ENCODE assay signal across 25 mouse cellular contexts in the genomic region with DNA sequence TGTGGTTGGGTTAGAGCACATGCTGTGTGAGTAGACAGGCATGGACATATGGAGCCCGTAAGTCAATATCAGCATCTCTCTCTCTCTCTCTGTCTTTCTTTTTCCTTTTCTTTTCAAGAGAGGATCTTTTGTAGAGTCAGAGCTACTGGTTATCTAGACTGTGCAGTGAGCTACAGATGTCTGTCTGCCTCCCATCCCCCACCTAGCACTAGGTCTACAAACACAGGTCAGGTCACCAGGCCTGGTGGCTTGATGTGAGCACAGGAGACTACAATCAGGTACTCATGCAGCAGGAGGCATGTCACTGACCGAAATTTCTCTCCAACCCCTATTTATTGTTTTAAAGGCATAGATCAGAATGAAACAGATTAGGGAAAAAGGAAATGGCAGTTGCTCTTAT.
"Had no signal": no experiment of that assay in that cellular context is flagged by ENCODE, and none has a peak within 500 bp of the region (broad histone marks: within the 10 kb centered on the region; RNA-seq: fewer than 3 reads in every experiment).

No protein-coding gene starts in this region.

- DNase-seq: gastrocnemius, adult 2 months; gastrocnemius, postnatal 10 days; gastrocnemius, postnatal 25 days; heart, adult 18-20 months; heart, postnatal 10 days; heart, postnatal 4 days; kidney, adult 18-20 months; kidney, adult 8-10 months; kidney, postnatal 10 days; kidney, postnatal 25 days; kidney, postnatal 4 days; left cerebral cortex, postnatal 4 days had no signal

- H3K36me3 ChIP-seq: heart, embryonic 10.5 days; heart, embryonic 12.5 days; hindbrain, embryonic 10.5 days; hindbrain, embryonic 12.5 days; intestine, embryonic 15.5 days; limb, embryonic 13.5 days; limb, embryonic 15.5 days had no signal

- H3K27me3 ChIP-seq: heart, embryonic 12.5 days; hindbrain, embryonic 12.5 days; intestine, embryonic 15.5 days; limb, embryonic 13.5 days; limb, embryonic 15.5 days had no signal

- H3K27ac ChIP-seq: gastrocnemius, adult 2 months; heart, embryonic 10.5 days; hindbrain, embryonic 10.5 days; hindbrain, embryonic 12.5 days; hindbrain, embryonic 14.5 days; intestine, embryonic 15.5 days; left cerebral cortex, adult 2 months; limb, embryonic 13.5 days; limb, embryonic 15.5 days; liver, embryonic 14.5 days had no signal

- H3K9me3 ChIP-seq: heart, embryonic 10.5 days; heart, embryonic 12.5 days; hindbrain, embryonic 10.5 days; hindbrain, embryonic 12.5 days; intestine, embryonic 15.5 days; limb, embryonic 13.5 days; limb, embryonic 15.5 days had no signal

- H3K9ac ChIP-seq: heart, embryonic 12.5 days; hindbrain, embryonic 12.5 days; hindbrain, embryonic 14.5 days; intestine, embryonic 15.5 days; limb, embryonic 13.5 days; limb, embryonic 15.5 days; liver, embryonic 14.5 days had no signal

- ATAC-seq: hindbrain, embryonic 16.5 days; inflammation-experienced regulatory T-cells, adult 6 months; intestine, embryonic 15.5 days; intestine, postnatal 0 days had no signal

- H3K4me1 ChIP-seq: heart, embryonic 10.5 days; heart, embryonic 12.5 days; hindbrain, embryonic 10.5 days; hindbrain, embryonic 12.5 days; intestine, embryonic 15.5 days; limb, embryonic 13.5 days; limb, embryonic 15.5 days had no signal

- H3K4me3 ChIP-seq: gastrocnemius, adult 2 months; heart, embryonic 10.5 days; heart, embryonic 12.5 days; hindbrain, embryonic 10.5 days; hindbrain, embryonic 12.5 days; intestine, embryonic 15.5 days; left cerebral cortex, adult 2 months; limb, embryonic 13.5 days; limb, embryonic 15.5 days had no signal

- H3K4me2 ChIP-seq: heart, embryonic 12.5 days; hindbrain, embryonic 12.5 days; hindbrain, embryonic 14.5 days; intestine, embryonic 15.5 days; limb, embryonic 13.5 days; limb, embryonic 15.5 days had no signal
